Mouse (Mus musculus) heart, embryonic 16.5 days (tissue): ENCODE measurements around the gene Med16. TPM values are rescaled to one million over a fixed set of nuclear protein-coding genes. Genes with fewer than 3 reads are reported as not detected.

ENCODE experiments used
- ATAC-seq: fragments of 200-750 bp; cut with Nextera tagmentation; replicated peaks from 2 replicates; pipeline ENCODE4 v1.8.0; 2017; ENCODE audit warnings: moderate number of reproducible peaks; ENCODE audit not compliant: insufficient read depth, low FRiP score; ENCODE audit errors: extremely low read depth
- H3K27ac ChIP-seq: fragments of 300-500 bp; sonication (generic); 2 replicates; pipeline ENCODE4 v1.5.1; 2014; ENCODE audit warnings: mild to moderate bottlenecking, low read length, control low read depth, moderate library complexity
- H3K27me3 ChIP-seq: fragments of 300-500 bp; sonication (generic); 2 replicates; pipeline ENCODE4 v1.6.1; 2014; ENCODE audit warnings: low read length, mixed read lengths; ENCODE audit not compliant: control insufficient read depth, insufficient read depth
- H3K36me3 ChIP-seq: fragments of 300-500 bp; sonication (generic); 2 replicates; pipeline ENCODE4 v1.6.1; 2014; ENCODE audit not compliant: control insufficient read depth, insufficient read depth
- H3K4me1 ChIP-seq: fragments of 300-500 bp; sonication (generic); 2 replicates; pipeline ENCODE4 v1.6.1; 2014; ENCODE audit warnings: low read length, mixed read lengths; ENCODE audit not compliant: control insufficient read depth, insufficient read depth
- H3K4me2 ChIP-seq: fragments of 300-500 bp; sonication (generic); 2 replicates; pipeline ENCODE4 v1.6.1; 2014; ENCODE audit warnings: low read depth, mild to moderate bottlenecking, control low read depth, low read length
- H3K4me3 ChIP-seq: fragments of 300-500 bp; sonication (generic); 2 replicates; pipeline ENCODE4 v1.5.1; 2014; ENCODE audit warnings: mild to moderate bottlenecking, control low read depth, low read length
- H3K9ac ChIP-seq: fragments of 300-500 bp; sonication (generic); 2 replicates; pipeline ENCODE4 v1.6.1; 2014; ENCODE audit warnings: low read length, control low read depth
- H3K9me3 ChIP-seq: fragments of 300-500 bp; sonication (generic); replicated peaks from 2 replicates; pipeline ENCODE4 v1.6.1; 2016; ENCODE audit warnings: low read length; ENCODE audit not compliant: control insufficient read depth
- WGBS: fragments of 180-500 bp; shearing (Covaris S2); extraction: QIAGEN DNeasy Blood & Tissue Kit; methylation state at CpG from one replicate; pipeline ENCODE4 v1.1.7; 2014; 5-methylcytosine and 5-hydroxymethylcytosine counted together
- polyA plus RNA-seq: library from polyadenylated mRNA; unstranded; fragments of >200 nt; fragmentation: Nextera tagmentation; extraction: Ambion mirVana; gene quantifications from 2 replicates; pipeline ENCODE4 v1.2.1, GENCODE M21; 2015

The Med16 gene
- polyA plus RNA-seq, 1 experiment from 2014 or later: 45.2 TPM

- H3K4me3 ChIP-seq: no peak overlapping the region
Observed at GRCm38 (mm10) chr10:79946752-79947322, 38.1 kb upstream of the Med16 start.

GRCm38 (mm10) chr10:79945507-79946234, 36.9 kb upstream of the Med16 start:
- no peak overlapping the region for H3K27ac ChIP-seq
- no peak overlapping the region for H3K4me2 ChIP-seq
- peaks cover 4% of the 10 kb centered on the region; the same call in 1 of the 2 replicates for H3K36me3 ChIP-seq
- H3K9me3 ChIP-seq: no peaks in the 10 kb centered on the region
- ATAC-seq: no peak
- H3K4me3 ChIP-seq: no peak overlapping the region
- 40% methylated on average over 16 of the region's 16 CpGs for WGBS
- H3K27me3 ChIP-seq: no peaks in the 10 kb centered on the region
- H3K9ac ChIP-seq: 0 out of 2 replicates have a peak overlapping the region, but pooled peaks have one; percentile 5
- peaks cover 13% of the 10 kb centered on the region for H3K4me1 ChIP-seq

More at GRCm38 (mm10) chr10:79946752-79947322, 38.1 kb upstream of the Med16 start:
- peaks cover 10% of the 10 kb centered on the region; the same call in 1 of the 2 replicates for H3K4me1 ChIP-seq
- H3K4me2 ChIP-seq: no peak overlapping the region; the same call in 1 of the 2 replicates
- no peak for ATAC-seq
- H3K9me3 ChIP-seq: no peaks in the 10 kb centered on the region
- H3K36me3 ChIP-seq: peaks cover 14% of the 10 kb centered on the region
- no peak overlapping the region for H3K9ac ChIP-seq
- 35% methylated on average over 7 of the region's 7 CpGs for WGBS
- H3K27ac ChIP-seq: no peak overlapping the region
- H3K27me3 ChIP-seq: no peaks in the 10 kb centered on the region

GRCm38 (mm10) chr10:79943471-79943901, 34.8 kb upstream of the Med16 start:
- Histone ChIP-seq H3K9me3 (no peaks in the 10 kb centered on the region), H3K4me1 (peaks cover 23% of the 10 kb centered on the region), H3K9ac (no peak overlapping the region), H3K36me3 (no peaks in the 10 kb centered on the region), H3K4me2 (no peak overlapping the region), H3K27ac (no peak overlapping the region), H3K4me3 (no peak overlapping the region), H3K27me3 (no peaks in the 10 kb centered on the region)
- WGBS: 73% methylated on average over 9 of the region's 9 CpGs
- ATAC-seq: no peak

GRCm38 (mm10) chr10:79942988-79943387, 34.3 kb upstream of the Med16 start:
- H3K36me3 ChIP-seq: no peaks in the 10 kb centered on the region
- WGBS: 96% methylated on average over 1 of the region's 1 CpGs

DNA sequence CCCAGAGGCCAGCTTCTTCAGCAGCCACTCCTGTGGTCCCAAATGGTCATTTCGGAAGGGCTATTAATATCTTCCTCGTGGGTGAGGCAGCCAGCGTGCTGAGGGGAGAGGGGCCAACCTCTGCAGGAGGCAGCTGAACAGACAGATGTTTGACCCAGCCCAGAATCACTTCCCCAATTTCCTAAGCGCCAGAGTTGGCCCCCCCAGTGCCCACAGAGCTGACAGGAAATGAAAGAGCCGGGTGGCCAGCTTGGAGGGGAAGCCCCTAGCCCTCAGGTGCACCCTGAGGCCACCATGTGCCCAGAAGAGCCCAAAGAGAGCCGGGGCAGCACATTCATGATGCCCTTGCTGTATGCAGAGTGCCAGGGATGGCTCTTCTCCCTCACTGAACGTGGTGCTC, 32.0 kb upstream of the Med16 start:
- Histone ChIP-seq H3K4me2 (0 out of 2 replicates have a peak overlapping the region, but pooled peaks have one; percentile 5), H3K4me3 (no peak overlapping the region), H3K36me3 (no peaks in the 10 kb centered on the region), H3K27ac (no peak overlapping the region), H3K9ac (no peak overlapping the region), H3K4me1 (peaks cover 37% of the 10 kb centered on the region), H3K9me3 (no peaks in the 10 kb centered on the region), H3K27me3 (no peaks in the 10 kb centered on the region)
- no peak for ATAC-seq
- WGBS: 34% methylated on average over 7 of the region's 7 CpGs

More at GRCm38 (mm10) chr10:79942988-79943387, 34.3 kb upstream of the Med16 start:
- H3K9me3 ChIP-seq: no peaks in the 10 kb centered on the region
- no peak overlapping the region for H3K4me3 ChIP-seq
- H3K4me2 ChIP-seq: no peak overlapping the region
- peaks cover 24% of the 10 kb centered on the region for H3K4me1 ChIP-seq
- no peaks in the 10 kb centered on the region for H3K27me3 ChIP-seq
- H3K27ac ChIP-seq: no peak overlapping the region
- no peak for ATAC-seq
- no peak overlapping the region for H3K9ac ChIP-seq

- 81% methylated on average over 11 of the region's 11 CpGs for WGBS
- H3K4me2 ChIP-seq: peak overlapping the region; percentile 60
- no peaks in the 10 kb centered on the region for H3K9me3 ChIP-seq
- no peak overlapping the region for H3K27ac ChIP-seq
- no peak overlapping the region for H3K9ac ChIP-seq
- ATAC-seq: no peak
- H3K4me1 ChIP-seq: peaks cover 53% of the 10 kb centered on the region
- no peaks in the 10 kb centered on the region for H3K36me3 ChIP-seq
- H3K4me3 ChIP-seq: no peak overlapping the region
- H3K27me3 ChIP-seq: no peaks in the 10 kb centered on the region
Observed at GRCm38 (mm10) chr10:79937775-79938526, 29.2 kb upstream of the Med16 start.

DNA sequence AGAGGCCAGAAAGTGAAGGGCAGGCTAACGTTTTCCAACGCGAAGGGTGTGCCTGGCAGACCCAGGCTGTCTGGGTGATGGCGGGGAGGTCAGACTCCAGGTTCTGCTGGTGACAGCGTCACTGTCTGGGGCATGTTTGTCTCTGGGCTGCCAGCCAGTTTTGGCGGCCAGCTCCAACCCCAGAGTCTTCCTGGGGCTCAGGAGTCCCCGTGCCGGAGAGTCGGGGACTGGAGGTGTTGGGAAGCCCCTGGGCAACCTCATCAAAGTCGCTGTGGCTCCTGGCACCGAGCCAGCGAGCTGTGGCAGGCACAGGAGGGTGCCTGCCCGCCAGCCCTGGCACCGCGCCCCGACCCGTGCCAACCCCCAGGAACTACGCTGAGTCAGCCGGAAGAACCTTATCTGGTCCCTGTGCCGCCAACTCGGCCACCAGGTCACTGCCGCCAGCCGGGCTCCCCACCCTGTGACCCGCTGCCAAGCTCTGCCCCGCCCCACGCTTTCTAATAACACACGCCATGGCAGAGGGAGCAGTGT, 28.3 kb upstream of the Med16 start:
- peak overlapping the region; percentile 36 for H3K4me3 ChIP-seq
- H3K4me2 ChIP-seq: peak overlapping the region; percentile 60
- peak; percentile 80 for ATAC-seq
- H3K36me3 ChIP-seq: no peaks in the 10 kb centered on the region
- H3K27me3 ChIP-seq: no peaks in the 10 kb centered on the region
- H3K9ac ChIP-seq: peak overlapping the region; percentile 52; the same call in 1 of the 2 replicates
- 28% methylated on average over 27 of the region's 27 CpGs for WGBS
- H3K27ac ChIP-seq: peak overlapping the region; percentile 66
- no peaks in the 10 kb centered on the region for H3K9me3 ChIP-seq
- peaks cover 62% of the 10 kb centered on the region for H3K4me1 ChIP-seq

DNA sequence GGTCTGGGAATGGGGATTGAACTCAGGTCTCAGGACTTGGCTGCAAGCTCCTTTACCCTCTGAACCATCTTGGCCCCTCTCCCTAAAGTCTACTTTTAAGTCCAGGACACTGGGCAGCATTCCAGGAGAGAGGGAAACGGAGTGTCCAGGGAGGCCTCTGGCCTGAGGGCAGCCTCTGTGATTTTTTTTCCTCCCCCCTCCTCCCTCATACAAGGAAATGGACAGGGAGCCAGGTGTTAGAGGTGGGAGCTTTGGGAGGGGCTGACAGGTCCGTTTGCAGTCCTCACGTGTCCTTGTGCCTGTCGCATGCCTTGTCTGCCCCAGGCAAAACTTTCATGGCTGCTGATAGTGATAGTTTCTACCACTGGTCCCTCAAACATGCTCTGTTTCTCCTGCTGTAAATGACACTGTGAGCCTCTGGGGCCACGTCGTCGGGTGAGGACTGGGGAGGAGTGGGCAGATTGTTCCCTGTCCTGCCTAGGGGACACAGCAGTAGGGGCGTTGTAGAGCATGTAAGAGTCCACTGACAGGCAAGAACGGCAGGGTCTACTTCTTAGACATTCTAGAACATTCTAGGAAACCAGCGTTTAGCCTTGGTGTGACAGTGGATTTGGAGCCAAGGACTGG, 27.7 kb upstream of the Med16 start:
- H3K9me3 ChIP-seq: no peaks in the 10 kb centered on the region
- peak overlapping the region; percentile 36 for H3K4me3 ChIP-seq
- no peak for ATAC-seq
- no peaks in the 10 kb centered on the region for H3K27me3 ChIP-seq
- peaks cover 62% of the 10 kb centered on the region for H3K4me1 ChIP-seq
- H3K36me3 ChIP-seq: no peaks in the 10 kb centered on the region
- H3K4me2 ChIP-seq: peak overlapping the region; percentile 60
- 27% methylated on average over 10 of the region's 10 CpGs for WGBS
- H3K27ac ChIP-seq: peak overlapping the region; percentile 66
- no peak overlapping the region for H3K9ac ChIP-seq
